Comparison of ENCODE assay signal across 8 mouse cellular contexts in the genomic region with DNA sequence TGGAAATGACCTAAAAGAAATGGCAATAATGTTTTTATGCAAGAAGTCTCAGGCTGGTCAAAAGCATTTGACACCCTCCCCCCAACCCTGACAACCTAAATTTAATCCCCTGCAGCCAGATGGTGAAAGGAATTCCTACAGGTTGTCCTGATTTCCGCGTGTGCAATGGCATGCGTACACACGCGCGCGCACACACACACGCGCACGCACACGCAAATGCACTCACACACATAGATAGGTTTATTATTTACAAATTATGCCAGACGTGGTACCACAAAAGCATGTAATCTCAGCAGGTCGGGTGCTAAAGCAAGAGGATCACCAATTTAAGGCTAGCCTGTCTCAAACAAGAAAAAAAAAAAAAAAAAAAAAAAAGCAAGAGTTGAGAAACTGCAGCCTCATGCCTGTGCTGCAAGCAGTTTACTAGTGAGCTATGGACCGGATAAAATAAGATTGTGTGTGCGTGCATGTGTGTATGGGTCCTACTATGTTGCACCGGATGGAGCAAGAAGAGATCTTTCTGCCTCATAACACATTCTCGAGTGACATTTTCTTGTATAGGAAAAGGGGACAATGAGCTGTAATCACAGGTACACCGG. TPM values are rescaled to one million over a fixed set of nuclear protein-coding genes. Genes with fewer than 3 reads are reported as not detected.
DNase-seq lines count a peak whose midpoint lies in the region; ATAC-seq lines count a peak whose summit lies in the region.

No protein-coding gene starts in this region.

- peak overlapping the region; percentile 62 for H3K4me2 ChIP-seq in embryonic facial prominence, embryonic 13.5 days
- H3K4me2 ChIP-seq in intestine, embryonic 14.5 days (ENCODE audit: low read length) = peak overlapping the region; percentile 55

- DNase-seq in layer of hippocampus, adult 9-11 months = peak; percentile 19
- DNase-seq in layer of hippocampus, adult 8-10 months (ENCODE audit: low spot score in 2 of 2) = no peak
- DNase-seq in T-cell, adult 2 months (ENCODE audit: low spot score) = peak; percentile 4
- DNase-seq in intestine, embryonic 14.5 days (ENCODE audit: low spot score) = peak; percentile 50
- DNase-seq in gastrocnemius, postnatal 25 days = no peak
- DNase-seq in thymus, postnatal 10 days (ENCODE audit: low spot score in 2 of 2) = no peak

- no peaks in the 10 kb centered on the region for H3K27me3 ChIP-seq in embryonic facial prominence, embryonic 13.5 days
- no peaks in the 10 kb centered on the region for H3K27me3 ChIP-seq in intestine, embryonic 14.5 days (replicated peaks; ENCODE audit: control insufficient read depth, insufficient read depth, low read length)

- H3K9ac ChIP-seq in embryonic facial prominence, embryonic 13.5 days = peak overlapping the region; percentile 64
- peak overlapping the region; percentile 39 for H3K9ac ChIP-seq in intestine, embryonic 14.5 days (ENCODE audit: low read length)

- H3K27ac ChIP-seq in embryonic facial prominence, embryonic 13.5 days = peak overlapping the region; percentile 80; the same call in 1 of the 2 replicates
- H3K27ac ChIP-seq in intestine, embryonic 14.5 days (ENCODE audit: low read depth) = peak overlapping the region; percentile 65
- peak overlapping the region; percentile 67 for H3K27ac ChIP-seq in macrophage

- H3K79me2 ChIP-seq in macrophage (ENCODE audit: inconsistent target) = peaks cover 14% of the 10 kb centered on the region; the same call in 1 of the 2 replicates

- H3K4me1 ChIP-seq in embryonic facial prominence, embryonic 13.5 days = no peaks in the 10 kb centered on the region; the same call in 1 of the 2 replicates
- H3K4me1 ChIP-seq in intestine, embryonic 14.5 days (replicated peaks; ENCODE audit: control insufficient read depth, insufficient read depth, low read length) = peaks cover 4% of the 10 kb centered on the region; the same call in 1 of the 2 replicates

- peak overlapping the region; percentile 49 for H3K4me3 ChIP-seq in embryonic facial prominence, embryonic 13.5 days
- H3K4me3 ChIP-seq in intestine, embryonic 14.5 days (ENCODE audit: low read depth, low read length) = peak overlapping the region; percentile 56
- H3K4me3 ChIP-seq in macrophage (ENCODE audit: inconsistent target) = peak overlapping the region; percentile 65

- ATAC-seq in embryonic facial prominence, embryonic 13.5 days (ENCODE audit: insufficient number of reproducible peaks, insufficient read depth, low FRiP score, low TSS enrichment, low read depth) = no peak
- peak; percentile 65 for ATAC-seq in intestine, embryonic 14.5 days (replicated peaks; ENCODE audit: low FRiP score, low TSS enrichment, low read depth)

- WGBS in embryonic facial prominence, embryonic 13.5 days = 27% methylated on average over 18 of the region's 18 CpGs
- WGBS in intestine, embryonic 14.5 days = 10% methylated on average over 18 of the region's 18 CpGs
- WGBS in macrophage (ENCODE audit: missing documents) = 17% methylated on average over 13 of the region's 18 CpGs

- no peaks in the 10 kb centered on the region for H3K9me3 ChIP-seq in embryonic facial prominence, embryonic 13.5 days
- no peaks in the 10 kb centered on the region for H3K9me3 ChIP-seq in intestine, embryonic 14.5 days (ENCODE audit: control insufficient read depth, low read length)

- no peaks in the 10 kb centered on the region for H3K36me3 ChIP-seq in embryonic facial prominence, embryonic 13.5 days
- 0 out of 2 replicates have a peak, but pooled peaks cover 3% of the 10 kb centered on the region for H3K36me3 ChIP-seq in intestine, embryonic 14.5 days (ENCODE audit: control insufficient read depth, insufficient read depth, low read length)
- H3K36me3 ChIP-seq in macrophage (ENCODE audit: inconsistent target) = no peaks in the 10 kb centered on the region

RNA-seq across cellular contexts. Expression of gene Utp14a, which starts 0.7 kb away (rescaled TPM):
- total RNA-seq in layer of hippocampus, adult 8-10 months (2022) = 10 to 100 TPM; 16.5 to 22.3 (median 19.2) TPM
- polyA plus RNA-seq in embryonic facial prominence, embryonic 13.5 days (2015; fragmentation: Nextera tagmentation; extraction: Ambion mirVana) = 21.8 and 22.5 TPM in 2 replicates
- 17.0 and 19.6 TPM in 2 replicates for polyA plus RNA-seq in intestine, embryonic 14.5 days (2014; fragmentation: Nextera tagmentation; extraction: Ambion mirVana)
- 10 to 100 TPM; 18.2 to 69.9 (median 55.7) TPM for total RNA-seq in macrophage (2018; cell fraction: chromatin; rRNA removed)
- 10 to 100 TPM; 17.7 to 36.8 (median 28.4) TPM for total RNA-seq in macrophage (2018; cell fraction: cytosol; rRNA removed)
- 10 to 100 TPM; 19.7 to 75.5 (median 42.4) TPM for total RNA-seq in macrophage (2018; cell fraction: nucleus; rRNA removed)
- polyA plus RNA-seq in macrophage (2018) = 28.6 to 42.0 TPM (median 33.0 TPM) in 3 replicates
- total RNA-seq in gastrocnemius, postnatal 25 days (2021) = 10 to 100 TPM; 11.5 to 12.7 TPM

RNA-seq across cellular contexts. Expression of gene Zdhhc9, which starts 47.3 kb away (rescaled TPM):
- total RNA-seq in layer of hippocampus, adult 8-10 months (2022) = 10 to 100 TPM; 41.6 to 44.5 (median 42.2) TPM
- 5.9 and 6.6 TPM in 2 replicates for polyA plus RNA-seq in embryonic facial prominence, embryonic 13.5 days (2015; fragmentation: Nextera tagmentation; extraction: Ambion mirVana)
- 6.3 and 8.6 TPM in 2 replicates for polyA plus RNA-seq in intestine, embryonic 14.5 days (2014; fragmentation: Nextera tagmentation; extraction: Ambion mirVana)
- total RNA-seq in macrophage (2018; cell fraction: chromatin; rRNA removed) = 10 to 100 TPM in 22 of 26 experiments, 1 to 10 TPM in 4; 4.8 to 65.1 (median 30.3) TPM
- 10 to 100 TPM; 38.4 to 62.5 (median 51.0) TPM for total RNA-seq in macrophage (2018; cell fraction: cytosol; rRNA removed)
- 10 to 100 TPM; 16.1 to 95.4 (median 45.5) TPM for total RNA-seq in macrophage (2018; cell fraction: nucleus; rRNA removed)
- 31.7 to 69.9 TPM (median 45.2 TPM) in 3 replicates for polyA plus RNA-seq in macrophage (2018)
- total RNA-seq in gastrocnemius, postnatal 25 days (2021) = 1 to 10 TPM; 6.7 to 7.3 TPM

Comparison
In these comparisons a context has a peak if more than half of its experiments do, and no peak if none do; other contexts are left out.
1. DNase-seq: peak in layer of hippocampus, adult 9-11 months (single experiment), T-cell, adult 2 months (single experiment) and intestine, embryonic 14.5 days (single experiment); none in layer of hippocampus, adult 8-10 months (0 of 2), gastrocnemius, postnatal 25 days (single experiment) and thymus, postnatal 10 days (0 of 2).
2. Peak in every context shown above with its lines, with median percentiles within 50 percentile points of each other: H3K27ac ChIP-seq and H3K4me3 ChIP-seq.